Mouse (Mus musculus) gonadal fat pad, adult 2 months (tissue): ENCODE results near the gene Nin. TPM values are rescaled to one million over a fixed set of nuclear protein-coding genes. Genes with fewer than 3 reads are reported as not detected.

Source experiments
- DNase-seq: peaks from one replicate; pipeline ENCODE4 v3.0.0-alpha.2; 2012; ENCODE audit warnings: low read depth
- polyA plus RNA-seq: library from polyadenylated mRNA; depleted of rRNA; stranded (reverse); fragments of >200 nt; gene quantifications from 2 replicates; pipeline ENCODE4 v1.2.3, GENCODE M21; 2012

Nin gene
- polyA plus RNA-seq, 1 experiment = 7.3 TPM

GRCm38 (mm10) chr12:70119552-70119951, 6.0 kb upstream of the Nin start:
- no peak for DNase-seq

DNA sequence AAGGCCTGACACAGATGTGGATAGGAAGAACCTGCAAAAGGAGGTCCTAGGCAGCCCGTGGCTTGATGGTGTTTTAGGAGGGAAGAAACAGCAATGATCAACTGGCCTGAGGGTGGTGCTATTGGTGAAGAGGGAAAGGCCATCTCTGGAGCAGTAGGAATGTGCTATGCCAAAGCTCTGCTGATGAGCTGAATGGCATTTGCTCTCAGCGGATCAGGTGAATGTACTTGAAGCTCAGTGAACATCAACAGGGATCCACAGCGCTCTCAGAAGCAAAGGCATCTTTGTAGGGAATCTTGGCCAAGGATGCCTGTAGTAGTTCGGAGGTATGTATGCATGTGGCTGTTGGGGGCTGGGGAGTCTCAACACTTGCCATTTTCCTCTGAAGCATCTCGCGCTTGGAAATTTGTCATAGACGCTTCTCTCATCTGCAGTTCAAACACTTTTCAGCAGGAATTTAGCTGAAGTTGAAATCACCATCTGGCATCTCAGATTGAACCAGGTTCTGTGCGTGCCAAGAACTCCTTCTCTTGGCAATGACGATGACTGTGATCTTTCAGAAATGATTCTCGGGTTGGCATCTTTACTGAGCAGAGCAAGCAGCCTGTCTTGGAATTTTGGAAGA, 5.3 kb upstream of the Nin start:
- DNase-seq = no peak

GRCm38 (mm10) chr12:70117146-70117545, 3.6 kb upstream of the Nin start:
- no peak for DNase-seq

DNA sequence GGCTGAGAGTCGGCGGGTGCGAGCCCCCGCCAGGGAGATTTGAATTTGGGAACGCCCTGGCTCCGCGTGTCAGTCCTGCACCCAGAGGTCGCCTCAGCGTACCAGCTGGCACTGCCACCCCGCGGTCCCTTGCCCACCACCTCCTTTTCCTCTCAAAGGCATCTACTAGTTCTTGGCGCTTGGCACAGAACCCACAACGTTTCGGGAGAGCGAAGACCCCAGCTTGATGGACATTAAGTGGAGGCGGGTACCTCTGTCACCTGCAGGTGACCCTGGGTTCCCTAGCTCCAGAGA, 1.5 kb downstream of the Nin start:
- no peak for DNase-seq

DNA sequence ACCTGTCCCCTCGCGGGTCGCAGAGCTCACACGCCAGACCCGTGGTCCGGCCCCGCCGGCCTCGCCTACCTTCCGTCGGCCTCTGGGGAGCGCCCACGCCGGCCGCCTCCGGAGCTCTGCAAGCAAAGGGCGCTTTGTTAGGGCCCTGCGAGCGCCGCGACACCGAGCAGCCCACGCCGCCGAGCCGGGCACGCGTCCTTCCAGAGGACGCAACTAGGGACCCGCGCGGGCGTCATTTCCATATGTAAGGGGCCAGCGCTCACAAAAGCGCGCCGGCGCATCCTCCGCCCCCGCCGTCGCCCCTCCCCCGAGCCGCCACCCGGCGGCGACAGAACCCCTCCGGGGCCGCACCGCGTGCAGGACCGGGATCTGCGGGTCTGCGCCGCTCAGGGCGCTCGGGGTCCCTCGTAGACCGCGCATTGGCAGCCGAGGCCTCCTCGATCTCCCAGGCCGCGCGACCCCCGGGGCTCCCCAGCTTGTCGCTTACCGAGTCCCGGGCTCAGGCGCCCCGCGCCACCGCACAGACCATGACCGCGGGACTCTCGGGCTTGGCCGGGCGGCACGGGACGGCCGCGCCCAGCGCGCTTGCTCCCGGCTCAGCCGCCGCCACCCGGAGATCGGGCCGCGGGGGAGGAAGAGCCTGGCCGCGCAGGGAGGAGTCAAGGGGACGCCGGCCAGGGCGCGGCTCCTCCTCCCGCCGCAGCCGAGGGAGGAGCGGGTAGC, 2.0 kb downstream of the Nin start:
- DNase-seq = no peak

GRCm38 (mm10) chr12:70111117-70111366, 2.5 kb downstream of the Nin start:
- DNase-seq = no peak

GRCm38 (mm10) chr12:70110375-70111116, 3.0 kb downstream of the Nin start:
- DNase-seq = no peak

- no peak for DNase-seq
These were observed 3.6 kb downstream of the Nin start for GRCm38 (mm10) chr12:70109921-70110320.

DNA sequence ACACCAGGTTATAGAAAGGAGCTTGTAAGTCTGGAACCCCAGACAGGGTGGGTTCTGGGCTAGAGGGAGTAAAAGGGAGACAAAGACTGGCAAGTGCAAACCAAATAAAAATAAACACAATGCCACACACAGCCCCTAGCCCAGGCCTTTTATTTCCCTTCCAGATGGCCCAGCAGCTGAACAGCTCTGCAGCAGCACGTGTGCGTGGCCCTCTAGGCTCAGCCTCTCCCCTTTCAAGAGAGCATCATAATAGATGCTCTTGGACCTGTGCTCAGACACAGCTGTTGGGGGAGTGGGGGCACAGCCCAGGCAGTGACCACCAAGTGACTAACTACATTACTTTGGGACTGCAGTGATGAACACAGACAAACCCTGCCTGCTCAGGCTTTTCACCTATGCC, 5.4 kb downstream of the Nin start:
- DNase-seq = no peak

GRCm38 (mm10) chr12:70106508-70106907, 7.0 kb downstream of the Nin start:
- no peak for DNase-seq

DNA sequence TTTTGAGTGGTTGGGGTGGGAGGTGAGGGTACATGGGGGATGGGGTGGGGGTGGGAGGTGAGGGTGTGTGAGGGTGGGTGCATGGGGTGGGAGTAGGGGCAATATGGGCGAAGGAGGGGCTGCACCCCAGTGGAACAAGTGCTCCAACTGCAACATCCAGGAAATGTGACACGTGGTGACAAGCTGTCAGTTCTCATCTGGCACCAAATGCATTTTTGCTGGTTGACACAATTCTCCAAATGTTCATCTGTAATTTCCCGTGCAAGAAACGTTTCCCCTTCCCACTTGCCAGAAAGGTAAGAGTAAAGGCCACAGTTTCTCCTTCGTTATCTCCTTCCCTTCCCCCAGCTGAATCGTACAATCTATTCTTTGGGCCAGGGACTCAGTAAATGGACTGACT, 7.6 kb downstream of the Nin start:
- no peak for DNase-seq

DNA sequence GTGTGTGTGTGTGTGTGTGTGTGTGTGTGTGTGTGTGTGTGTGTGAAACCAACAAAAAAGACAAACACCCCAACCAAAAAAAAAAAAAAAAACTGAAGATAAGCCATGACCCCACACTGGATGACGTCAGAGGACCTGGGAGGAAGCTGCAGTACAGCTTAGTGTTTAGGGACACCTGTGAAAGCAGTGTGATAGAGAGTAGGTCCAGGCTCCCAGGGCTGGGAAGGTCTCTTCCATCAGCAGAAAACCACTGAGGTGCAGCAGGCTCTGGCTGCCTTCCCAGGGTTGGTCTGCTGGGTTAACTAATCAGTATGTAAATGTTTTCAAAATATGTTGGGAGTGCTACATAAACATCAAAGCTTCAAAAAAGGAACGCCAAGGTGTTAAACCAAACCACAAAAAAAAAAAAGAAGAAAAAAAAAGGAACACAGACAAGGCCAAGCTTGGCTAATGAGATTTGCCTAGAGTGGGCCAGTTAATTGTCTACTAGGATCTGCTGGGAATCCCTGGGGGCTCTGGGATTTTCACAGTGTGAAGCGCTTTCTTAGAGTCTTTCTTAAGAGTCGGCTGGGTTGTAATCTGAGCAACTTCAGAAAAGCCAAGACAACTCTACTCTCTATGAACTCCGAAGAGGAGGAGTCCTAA, 8.6 kb downstream of the Nin start:
- DNase-seq = no peak

DNA sequence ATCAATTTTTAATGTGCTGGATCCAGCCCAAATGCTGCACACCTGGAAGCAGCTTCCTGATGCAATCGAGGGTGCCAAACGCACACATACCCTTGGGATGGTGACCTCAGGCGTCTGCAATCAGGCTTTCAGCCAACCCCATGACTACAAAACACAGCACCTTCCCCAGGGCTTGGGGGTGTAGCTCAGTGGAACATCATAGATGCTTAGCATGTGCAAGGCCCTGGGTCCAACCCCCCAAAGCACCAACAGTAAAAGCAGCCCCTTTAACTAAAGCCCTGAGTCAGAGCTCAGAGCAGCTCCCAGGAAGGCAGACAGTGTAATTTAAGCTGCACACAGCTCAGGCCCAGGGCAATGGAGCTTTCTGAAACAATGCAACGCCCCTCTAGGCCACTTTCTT, 9.3 kb downstream of the Nin start:
- no peak for DNase-seq

DNA sequence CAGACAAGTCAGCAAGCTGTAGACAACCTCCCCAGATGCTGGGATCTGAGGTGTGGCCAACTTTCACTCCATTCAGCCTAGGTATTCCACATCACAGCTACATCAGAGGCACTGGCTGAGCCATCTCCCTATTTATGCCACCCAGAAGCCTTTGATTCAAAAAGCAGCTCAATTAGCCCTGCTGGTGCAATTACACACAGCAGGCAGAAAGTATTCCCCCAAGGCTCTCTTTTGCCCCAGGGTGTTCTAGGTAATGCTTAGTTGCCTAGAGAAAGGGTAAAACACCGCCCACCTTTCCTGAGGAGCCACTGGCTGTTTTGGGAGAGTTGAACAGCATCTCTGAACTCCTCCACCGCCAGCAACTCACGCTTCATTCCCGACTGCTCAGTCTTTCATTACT, 10.3 kb downstream of the Nin start:
- DNase-seq = no peak

DNA sequence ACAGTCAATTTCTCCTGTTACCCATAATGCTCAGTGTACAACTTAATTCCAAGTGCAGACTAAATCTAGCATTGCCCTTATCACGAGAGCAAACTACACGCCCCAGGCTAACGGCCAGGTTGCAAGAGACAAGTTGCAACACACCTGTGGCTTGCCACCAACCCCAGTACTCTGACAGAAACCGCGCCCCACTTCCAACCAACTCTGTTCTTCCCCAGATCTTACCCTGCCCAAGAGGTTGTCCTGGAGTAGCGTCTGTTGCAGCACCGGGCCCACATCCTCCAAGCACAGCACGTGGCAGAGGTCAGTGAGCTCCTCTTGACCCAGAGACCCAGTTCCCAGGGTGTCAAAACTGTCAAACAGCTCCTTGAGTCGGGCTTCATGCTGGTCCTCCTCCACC, 11.1 kb downstream of the Nin start:
- no peak for DNase-seq

DNA sequence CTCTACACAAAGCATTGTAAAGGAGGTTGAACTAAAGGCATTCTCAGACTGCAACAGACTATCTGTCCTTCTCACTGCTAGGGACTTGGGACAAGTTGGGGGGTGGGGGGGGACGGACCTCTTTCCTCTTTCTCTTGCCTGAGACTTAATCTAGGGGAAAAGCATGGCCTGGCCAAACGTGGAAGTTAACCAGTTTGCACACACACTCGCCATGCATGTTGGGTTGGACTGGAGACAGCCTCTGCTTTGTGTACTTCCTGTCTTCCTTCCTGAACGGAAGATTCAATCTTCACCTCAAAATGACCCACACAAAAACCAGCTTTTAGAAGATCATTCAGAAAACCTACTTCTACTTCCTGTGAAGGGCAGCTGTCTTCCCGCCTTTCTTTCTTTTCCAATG, 11.7 kb downstream of the Nin start:
- no peak for DNase-seq

- no peak for DNase-seq
These were observed 15.6 kb downstream of the Nin start for GRCm38 (mm10) chr12:70097901-70098300.

- DNase-seq = no peak
These were observed 16.2 kb downstream of the Nin start for GRCm38 (mm10) chr12:70097316-70097715.

DNA sequence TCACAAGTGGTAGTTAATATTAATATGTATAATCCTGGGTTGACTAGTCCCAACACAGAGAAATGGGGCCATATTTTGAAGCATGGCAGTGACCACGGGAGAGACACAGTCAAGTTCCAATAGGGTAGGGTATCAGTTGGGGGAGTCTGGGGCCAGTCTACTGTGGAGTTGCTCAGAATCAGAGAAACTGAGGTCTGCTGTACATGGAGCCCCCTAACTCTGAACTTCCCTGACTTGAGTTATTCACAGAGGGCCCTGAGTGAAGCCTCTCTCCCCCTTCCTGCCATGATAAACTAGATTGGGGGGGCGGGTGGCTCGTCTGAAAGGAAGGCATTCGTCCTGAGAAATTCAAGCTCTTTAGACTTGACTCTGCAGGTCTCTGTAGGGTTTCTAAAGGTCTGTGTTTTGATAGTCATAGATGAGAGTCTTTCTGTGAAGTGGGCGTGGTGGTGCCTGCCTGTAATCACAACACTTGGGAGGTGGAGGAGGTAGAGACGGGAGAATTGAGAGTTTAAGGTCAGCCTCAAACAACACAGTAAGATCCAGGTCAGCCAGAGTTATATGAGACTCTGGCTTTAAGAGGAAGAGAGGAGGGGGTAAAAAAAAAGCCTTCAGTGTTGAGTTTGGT, 20.1 kb downstream of the Nin start:
- no peak for DNase-seq

DNA sequence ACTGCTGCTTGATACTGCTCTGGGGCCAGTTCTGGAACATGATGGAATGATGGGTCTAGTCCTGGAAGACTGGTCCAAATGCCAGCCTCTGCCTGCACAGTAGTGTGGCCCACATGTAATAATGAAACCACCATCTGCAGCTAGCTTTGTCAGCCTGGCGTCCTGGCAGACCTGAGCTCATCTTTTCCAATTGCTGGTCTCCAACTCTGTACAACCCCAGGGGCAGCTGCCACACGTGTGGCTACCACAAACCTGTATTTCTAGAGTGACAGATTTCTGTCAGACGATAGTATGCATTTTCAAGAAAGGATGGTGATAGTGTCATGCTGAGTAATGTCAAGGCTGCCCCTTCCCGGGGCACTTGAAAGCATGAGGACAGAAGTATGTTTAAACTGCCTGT, 25.2 kb downstream of the Nin start:
- no peak for DNase-seq

DNA sequence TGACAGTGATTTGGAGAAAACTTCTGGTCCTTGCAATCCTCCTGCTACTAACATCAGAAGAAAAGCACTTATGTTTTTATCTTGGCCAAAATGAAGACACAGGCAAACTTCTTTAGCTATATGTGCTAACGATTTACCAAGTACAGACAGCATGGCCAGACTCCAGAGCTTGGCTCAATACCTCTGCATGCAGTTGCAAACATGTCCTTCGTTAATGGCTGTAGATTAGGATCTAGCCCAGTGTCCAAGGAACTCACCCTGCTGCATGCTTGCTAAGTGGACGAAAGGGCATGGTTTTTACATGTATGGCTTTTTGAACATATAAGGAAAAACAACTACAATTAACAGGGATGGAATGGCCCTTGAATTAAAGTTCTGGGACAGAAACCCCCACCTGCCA, 28.2 kb downstream of the Nin start:
- peak; percentile 70 for DNase-seq

GRCm38 (mm10) chr12:70084198-70084597, 29.3 kb downstream of the Nin start:
- no peak for DNase-seq

DNA sequence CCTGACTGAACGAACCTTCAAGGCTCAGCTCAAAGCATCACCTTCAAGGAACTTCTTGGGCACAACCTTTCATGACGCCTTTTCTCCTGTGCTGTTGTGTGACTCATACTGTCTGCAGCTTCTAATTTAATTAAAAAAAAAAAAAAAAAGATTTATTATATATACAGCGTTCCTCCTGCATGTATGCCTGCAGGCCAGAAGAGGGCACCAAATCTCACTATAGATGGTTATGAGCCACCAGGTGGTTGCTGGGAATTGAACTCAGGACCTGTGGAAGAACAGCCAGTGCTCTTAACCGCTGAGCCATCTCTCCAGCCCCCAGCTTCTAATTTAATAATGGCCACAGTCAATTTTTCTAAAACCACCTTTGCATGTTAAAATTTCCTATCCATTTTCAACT, 29.8 kb downstream of the Nin start:
- no peak for DNase-seq
